Mouse (Mus musculus) heart, embryonic 15.5 days (tissue): ENCODE measurements around the gene Slc3a2. TPM values are rescaled to one million over a fixed set of nuclear protein-coding genes. Genes with fewer than 3 reads are reported as not detected.
"Not testable (repeated sequence)": the region's sequence is repeated elsewhere in the genome, so short reads cannot be mapped to it uniquely, and the experiment has no call there.

Experiments used
- ATAC-seq: fragments of 200-750 bp; cut with Nextera tagmentation; replicated peaks from 2 replicates; pipeline ENCODE4 v1.8.0; 2017; ENCODE audit warnings: low read depth, moderate TSS enrichment; ENCODE audit not compliant: insufficient number of reproducible peaks, insufficient read depth, low FRiP score
- H3K27ac ChIP-seq: fragments of 300-500 bp; sonication (generic); 2 replicates; pipeline ENCODE4 v1.5.1; 2015; ENCODE audit warnings: mild to moderate bottlenecking, inconsistent platforms
- H3K27me3 ChIP-seq: fragments of 300-500 bp; sonication (generic); 2 replicates; pipeline ENCODE4 v1.6.1; 2015; ENCODE audit warnings: inconsistent platforms
- H3K36me3 ChIP-seq: fragments of 300-500 bp; sonication (generic); 2 replicates; pipeline ENCODE4 v1.6.1; 2015; ENCODE audit warnings: mild to moderate bottlenecking, inconsistent platforms
- H3K4me1 ChIP-seq: fragments of 300-500 bp; sonication (generic); replicated peaks from 2 replicates; pipeline ENCODE4 v1.6.1; 2015; ENCODE audit warnings: inconsistent platforms
- H3K4me2 ChIP-seq: fragments of 300-500 bp; sonication (generic); 2 replicates; pipeline ENCODE4 v1.6.1; 2015; ENCODE audit warnings: inconsistent platforms, mild to moderate bottlenecking, moderate library complexity
- H3K4me3 ChIP-seq: fragments of 300-500 bp; sonication (generic); 2 replicates; pipeline ENCODE4 v1.5.1; 2015; ENCODE audit warnings: mild to moderate bottlenecking, inconsistent platforms
- H3K9ac ChIP-seq: fragments of 300-500 bp; sonication (generic); 2 replicates; pipeline ENCODE4 v1.6.1; 2015; ENCODE audit warnings: mild to moderate bottlenecking, inconsistent platforms
- H3K9me3 ChIP-seq: fragments of 300-500 bp; sonication (generic); replicated peaks from 2 replicates; pipeline ENCODE4 v1.6.1; 2016; ENCODE audit warnings: inconsistent platforms
- WGBS: fragments of 180-500 bp; shearing (Covaris S2); methylation state at CpG from one replicate; pipeline ENCODE4 v1.1.7; 2015; ENCODE audit warnings: mixed read lengths; 5-methylcytosine and 5-hydroxymethylcytosine counted together
- polyA plus RNA-seq: library from polyadenylated mRNA; unstranded; fragments of >200 nt; fragmentation: Nextera tagmentation; extraction: Ambion mirVana; gene quantifications from 2 replicates; pipeline ENCODE4 v1.2.1, GENCODE M21; 2015

Gene Slc3a2
- polyA plus RNA-seq, 1 experiment from 2014 or later = 59.4 TPM

GRCm38 (mm10) chr19:8742176-8742575 lies 19.0 kb upstream of the Slc3a2 start:
- Histone ChIP-seq H3K4me1 (peaks cover 22% of the 10 kb centered on the region), H3K36me3 (peaks cover 75% of the 10 kb centered on the region), H3K4me2 (peak overlapping the region; percentile 90), H3K27me3 (no peaks in the 10 kb centered on the region), H3K27ac (peak overlapping the region; percentile 96), H3K9me3 (no peaks in the 10 kb centered on the region), H3K9ac (peak overlapping the region; percentile 91), H3K4me3 (peak overlapping the region; percentile 87)
- WGBS = 8% methylated on average over 14 of the region's 14 CpGs
- ATAC-seq = no peak

- H3K36me3 ChIP-seq = peaks cover 67% of the 10 kb centered on the region
- H3K27ac ChIP-seq = peak within 1 kb of the TSS; percentile 96
- peaks cover 29% of the 10 kb centered on the region for H3K4me1 ChIP-seq
- ATAC-seq = peak; percentile 97
- under 1% methylated on average over 36 of the region's 36 CpGs for WGBS
- peak within 1 kb of the TSS; percentile 91 for H3K9ac ChIP-seq
- no peaks in the 10 kb centered on the region for H3K9me3 ChIP-seq
- H3K4me2 ChIP-seq = peak within 1 kb of the TSS; percentile 90
- peak within 1 kb of the TSS; percentile 87 for H3K4me3 ChIP-seq
- no peaks in the 10 kb centered on the region for H3K27me3 ChIP-seq
These were observed 18.2 kb upstream of the Slc3a2 start, which contains the start of gene Stx5a for GRCm38 (mm10) chr19:8741243-8741869. Gene Stx5a, plus strand, starts transcription at chr19:8741413.

- H3K4me2 ChIP-seq = peak within 1 kb of the TSS; percentile 52
- peak within 1 kb of the TSS; percentile 91 for H3K9ac ChIP-seq
- ATAC-seq = no peak
- H3K9me3 ChIP-seq = no peaks in the 10 kb centered on the region
- no peaks in the 10 kb centered on the region for H3K27me3 ChIP-seq
- H3K4me3 ChIP-seq = peak within 1 kb of the TSS; percentile 87
- 70% methylated on average over 14 of the region's 14 CpGs for WGBS
- H3K4me1 ChIP-seq = peaks cover 29% of the 10 kb centered on the region
- peak within 1 kb of the TSS; percentile 96 for H3K27ac ChIP-seq
- peaks cover 59% of the 10 kb centered on the region for H3K36me3 ChIP-seq
These were observed 17.4 kb upstream of the Slc3a2 start, which contains the start of gene 1700092M07Rik for GRCm38 (mm10) chr19:8740603-8741002. Gene 1700092M07Rik, plus strand, starts transcription at chr19:8740718.

- no peak overlapping the region for H3K4me3 ChIP-seq
- 89% methylated on average over 6 of the region's 6 CpGs for WGBS
- peaks cover 34% of the 10 kb centered on the region for H3K4me1 ChIP-seq
- H3K27me3 ChIP-seq = no peaks in the 10 kb centered on the region
- no peak overlapping the region for H3K27ac ChIP-seq
- no peak for ATAC-seq
- H3K4me2 ChIP-seq = no peak overlapping the region
- H3K36me3 ChIP-seq = peaks cover 49% of the 10 kb centered on the region
- H3K9ac ChIP-seq = no peak overlapping the region
- H3K9me3 ChIP-seq = no peaks in the 10 kb centered on the region
These were observed 16.5 kb upstream of the Slc3a2 start for GRCm38 (mm10) chr19:8739646-8740045.

- Histone ChIP-seq H3K4me2 (no peak overlapping the region), H3K9me3 (no peaks in the 10 kb centered on the region), H3K9ac (no peak overlapping the region), H3K27me3 (no peaks in the 10 kb centered on the region), H3K27ac (no peak overlapping the region), H3K4me1 (peaks cover 34% of the 10 kb centered on the region), H3K4me3 (no peak overlapping the region), H3K36me3 (peaks cover 42% of the 10 kb centered on the region)
- no peak for ATAC-seq
- 89% methylated on average over 7 of the region's 7 CpGs for WGBS
These were observed 15.7 kb upstream of the Slc3a2 start for GRCm38 (mm10) chr19:8738911-8739310.

GRCm38 (mm10) chr19:8736160-8736467 lies 12.9 kb upstream of the Slc3a2 start:
- 2% methylated on average over 11 of the region's 11 CpGs for whole genome bisulfite sequencing
- H3K4me3 ChIP-seq = peak overlapping the region; percentile 86
- peak overlapping the region; percentile 72 for H3K9ac ChIP-seq
- peaks cover 29% of the 10 kb centered on the region for H3K36me3 ChIP-seq
- peak overlapping the region; percentile 71 for H3K27ac ChIP-seq
- H3K4me1 ChIP-seq = peaks cover 21% of the 10 kb centered on the region
- no peak; the same call in 1 of the 2 replicates for ATAC-seq
- H3K4me2 ChIP-seq = peak overlapping the region; percentile 78
- H3K9me3 ChIP-seq = no peaks in the 10 kb centered on the region
- no peaks in the 10 kb centered on the region for H3K27me3 ChIP-seq

GRCm38 (mm10) chr19:8735389-8736159 lies 12.4 kb upstream of the Slc3a2 start, which contains the start of gene Wdr74:
Gene Wdr74, plus strand, starts transcription at chr19:8735827.
- Histone ChIP-seq H3K36me3 (peaks cover 29% of the 10 kb centered on the region), H3K9me3 (no peaks in the 10 kb centered on the region), H3K4me1 (peaks cover 17% of the 10 kb centered on the region), H3K4me3 (peak within 1 kb of the TSS; percentile 86), H3K4me2 (peak within 1 kb of the TSS; percentile 78), H3K27me3 (no peaks in the 10 kb centered on the region), H3K27ac (peak within 1 kb of the TSS; percentile 71), H3K9ac (peak within 1 kb of the TSS; percentile 72)
- ATAC-seq = peak; percentile 86
- WGBS = under 1% methylated on average over 32 of the region's 32 CpGs

GRCm38 (mm10) chr19:8734334-8734733 lies 11.2 kb upstream of the Slc3a2 start:
- ATAC-seq = no peak

GRCm38 (mm10) chr19:8728335-8729099 lies 5.3 kb upstream of the Slc3a2 start:
- H3K9me3 ChIP-seq, H3K27me3 ChIP-seq, ATAC-seq, H3K4me3 ChIP-seq, H3K27ac ChIP-seq, H3K4me2 ChIP-seq, H3K9ac ChIP-seq: not testable (repeated sequence)
- Histone ChIP-seq H3K4me1 (peaks cover 17% of the 10 kb centered on the region), H3K36me3 (peaks cover 28% of the 10 kb centered on the region)
- 45% methylated on average over 3 of the region's 3 CpGs for WGBS

More at GRCm38 (mm10) chr19:8734334-8734733, 11.2 kb upstream of the Slc3a2 start:
- 43% methylated on average over 3 of the region's 3 CpGs for WGBS
- Histone ChIP-seq H3K9ac (no peak overlapping the region), H3K27me3 (no peaks in the 10 kb centered on the region), H3K4me1 (peaks cover 13% of the 10 kb centered on the region), H3K4me2 (no peak overlapping the region), H3K36me3 (peaks cover 16% of the 10 kb centered on the region), H3K9me3 (no peaks in the 10 kb centered on the region), H3K27ac (no peak overlapping the region), H3K4me3 (no peak overlapping the region)

- H3K9ac ChIP-seq = no peak overlapping the region
- ATAC-seq = no peak
- WGBS = 24% methylated on average over 5 of the region's 5 CpGs
- no peak overlapping the region for H3K4me3 ChIP-seq
- H3K9me3 ChIP-seq = no peaks in the 10 kb centered on the region
- H3K27me3 ChIP-seq = no peaks in the 10 kb centered on the region
- no peak overlapping the region for H3K4me2 ChIP-seq
- peaks cover 17% of the 10 kb centered on the region for H3K4me1 ChIP-seq
- no peak overlapping the region for H3K27ac ChIP-seq
- H3K36me3 ChIP-seq = peaks cover 28% of the 10 kb centered on the region
These were observed 4.4 kb upstream of the Slc3a2 start for GRCm38 (mm10) chr19:8727495-8728114.
